Mouse (Mus musculus) cerebellum, postnatal 25 days (tissue): ENCODE results near the gene Tnf.

Source experiments
- DNase-seq, 2 experiments: peaks; one replicate each; pipeline ENCODE4 v3.0.0; 2021; ENCODE audit warnings: mixed read lengths in 2 of 2

The Tnf gene

DNA sequence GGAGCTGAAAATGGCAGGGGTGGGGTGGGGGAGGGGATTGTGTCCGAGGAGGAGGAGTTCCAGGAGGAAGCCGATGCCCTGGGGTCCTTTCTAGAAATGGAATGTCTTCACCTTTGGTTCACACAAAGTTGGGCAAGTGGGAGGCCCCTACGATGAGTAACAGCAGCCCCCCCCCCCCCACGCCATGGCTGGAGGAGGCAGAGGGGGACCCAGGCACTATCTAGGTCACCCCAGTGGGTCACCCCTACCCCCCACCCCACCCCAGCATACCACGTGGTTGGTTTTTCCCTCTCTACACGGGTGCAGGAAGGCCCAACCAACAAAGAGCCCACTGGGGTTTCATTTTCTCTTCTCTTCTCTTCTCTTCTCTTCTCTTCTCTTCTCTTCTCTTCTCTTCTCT is 4.7 kb downstream of the Tnf start:
- no peak for DNase-seq

GRCm38 (mm10) chr17:35196321-35196641 is 5.5 kb downstream of the Tnf start:
- peak in 1 of 2 experiments; percentile 17 for DNase-seq

- DNase-seq, result peak; percentile 68 to 77
Observed at GRCm38 (mm10) chr17:35195631-35196320, 6.0 kb downstream of the Tnf start.

DNA sequence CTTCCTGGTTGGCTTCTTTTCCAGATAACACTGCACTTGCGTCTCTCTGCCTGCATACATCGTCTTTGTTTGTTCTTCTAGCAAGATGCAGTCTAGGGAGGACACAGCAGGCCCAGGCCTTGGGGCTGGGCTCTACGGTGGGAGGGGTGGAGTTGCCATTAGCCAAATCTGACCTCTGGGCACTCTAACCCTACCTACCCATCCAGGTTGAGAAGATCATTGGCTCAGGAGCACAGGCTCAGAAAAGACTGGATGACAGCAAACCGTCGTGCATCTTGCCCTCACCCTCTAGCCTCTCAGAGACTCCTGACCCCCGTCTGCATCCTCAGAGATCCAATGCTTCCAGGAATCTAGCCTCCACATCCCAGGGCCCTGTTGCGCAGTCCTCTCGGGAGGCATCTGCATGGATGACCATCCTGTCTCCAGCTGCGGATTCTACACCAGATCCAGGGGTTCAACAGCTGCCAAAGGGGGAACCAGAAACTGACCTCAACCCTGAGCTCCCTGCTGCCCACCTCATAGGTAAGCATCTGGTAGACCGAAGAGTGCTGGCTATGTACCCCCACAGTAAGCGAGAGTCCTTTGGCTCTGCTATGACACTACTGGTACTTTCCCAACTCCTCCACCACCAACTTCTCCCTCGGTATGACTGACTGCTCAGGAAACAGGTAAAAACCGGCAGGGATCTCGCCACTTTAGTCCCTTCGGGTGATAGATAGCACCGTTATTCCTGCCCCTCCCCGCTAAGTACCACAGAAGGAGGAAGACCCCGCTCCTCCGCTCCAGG is 6.8 kb downstream of the Tnf start:
- no peak for DNase-seq

- no peak for DNase-seq
Observed at GRCm38 (mm10) chr17:35193881-35194843, 7.6 kb downstream of the Tnf start, which contains the start of gene Ltb. Ltb (plus strand) TSS chr17:35194439.

DNA sequence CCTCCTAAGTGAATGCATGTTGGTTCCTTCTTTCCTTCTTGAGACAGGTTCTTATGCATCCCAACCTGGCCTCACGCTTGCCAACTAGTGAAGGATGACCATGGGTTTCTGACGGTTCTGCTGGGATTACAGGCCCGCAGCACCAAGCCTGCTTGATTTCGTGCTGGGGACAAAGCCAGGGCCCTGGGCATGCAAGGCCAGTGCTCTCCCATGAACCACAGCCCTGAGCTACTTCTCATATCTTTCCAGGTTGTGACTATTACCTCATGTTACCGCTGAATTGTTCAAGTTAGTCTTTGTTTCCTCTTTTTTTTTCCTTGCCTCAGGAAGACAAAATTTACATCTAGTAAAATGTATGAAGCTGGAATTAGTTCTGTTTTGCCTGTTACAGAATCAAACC is 8.9 kb downstream of the Tnf start:
- DNase-seq, result no peak

DNA sequence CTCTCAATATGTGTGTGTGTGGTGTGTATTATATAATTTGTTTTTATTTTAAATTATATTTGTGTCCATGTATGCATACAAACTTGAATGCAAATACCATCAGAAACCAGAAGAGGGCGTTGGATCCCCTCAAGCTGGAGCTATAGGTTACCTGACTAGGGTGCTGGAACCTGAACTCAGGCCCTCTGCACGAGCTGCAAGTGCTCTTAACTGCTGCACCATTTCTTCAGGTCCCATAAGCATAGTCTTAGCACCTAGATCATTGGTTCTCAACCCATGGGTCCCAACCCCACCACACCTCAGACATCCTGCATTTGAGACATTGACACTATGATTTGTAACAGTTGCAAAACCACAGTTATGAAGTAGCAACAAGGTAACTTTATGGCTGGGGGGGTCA is 10.1 kb downstream of the Tnf start:
- no peak for DNase-seq

DNA sequence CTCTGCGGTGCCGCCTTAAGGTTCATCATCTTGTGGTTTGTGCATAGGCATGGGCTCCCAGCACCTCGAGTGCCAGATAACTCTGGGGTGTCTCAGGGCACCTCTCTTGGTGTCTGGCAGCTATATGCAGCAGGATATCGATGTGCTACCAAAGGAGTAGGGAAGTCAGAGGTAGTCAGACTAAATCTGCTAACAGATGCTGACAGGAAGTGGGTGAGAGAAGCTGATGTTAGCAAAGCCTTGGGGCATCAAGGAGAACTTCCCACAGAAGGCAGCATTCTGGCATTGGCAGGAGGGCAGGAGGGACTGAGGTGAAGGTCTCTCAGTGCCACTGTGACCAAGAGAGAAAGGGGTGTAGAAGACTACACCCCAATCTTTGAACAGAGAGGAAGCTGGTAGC is 11.7 kb downstream of the Tnf start:
- DNase-seq, result no peak

DNA sequence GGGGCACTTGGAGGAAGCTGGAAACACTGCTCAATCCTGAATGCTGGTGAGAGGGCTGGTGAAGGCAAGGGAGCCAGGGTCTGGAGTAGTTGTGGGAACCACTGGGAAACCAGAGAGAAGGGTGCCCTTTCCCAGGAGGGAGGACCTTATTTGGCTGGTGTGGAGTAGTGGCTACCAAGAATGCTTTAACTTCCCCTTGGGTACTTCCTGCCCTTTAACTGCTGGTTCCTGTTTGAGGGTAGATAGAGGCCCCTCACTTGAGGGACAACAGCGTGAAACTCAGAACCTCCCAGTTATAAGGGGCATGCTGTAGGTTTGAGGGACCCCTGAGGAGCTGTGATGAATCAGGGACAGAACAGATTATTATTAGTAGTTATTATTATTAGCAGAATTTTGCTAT is 12.6 kb downstream of the Tnf start:
- no peak for DNase-seq

DNA sequence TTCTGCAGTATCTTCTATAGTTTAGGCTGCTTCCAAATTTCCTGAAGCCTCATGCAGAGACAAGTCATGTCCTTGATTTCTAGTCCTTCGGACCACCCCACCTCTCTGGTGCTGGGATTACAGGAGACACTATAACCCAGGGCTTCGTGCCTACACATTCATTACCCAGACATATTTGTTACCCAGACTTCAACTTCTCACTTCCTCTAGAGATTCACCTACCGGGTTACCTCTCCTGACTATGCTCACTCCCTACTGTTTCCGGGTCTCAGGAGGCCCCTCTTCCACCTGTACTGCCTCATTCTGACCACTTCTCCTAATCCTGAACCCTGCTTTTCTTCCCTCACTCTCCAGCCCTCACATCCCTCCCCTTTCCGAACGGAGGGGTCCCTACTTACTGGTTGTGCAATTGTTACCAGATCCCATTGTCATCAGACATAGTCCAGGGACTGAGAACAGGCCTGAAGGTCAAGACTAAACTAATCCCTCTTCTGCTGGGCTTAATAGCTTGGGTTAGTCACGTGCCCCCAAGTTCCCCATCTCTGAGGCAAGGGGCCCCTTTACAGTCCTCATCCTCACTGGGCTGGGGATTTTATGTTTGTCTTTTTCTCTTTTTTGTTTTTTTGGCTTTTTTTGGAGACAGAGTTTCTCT is 13.7 kb downstream of the Tnf start, which contains the start of gene Lst1:
Gene Lst1, minus strand, starts transcription at position 481 of the 652 bp plus-strand sequence.
- no peak for DNase-seq

DNA sequence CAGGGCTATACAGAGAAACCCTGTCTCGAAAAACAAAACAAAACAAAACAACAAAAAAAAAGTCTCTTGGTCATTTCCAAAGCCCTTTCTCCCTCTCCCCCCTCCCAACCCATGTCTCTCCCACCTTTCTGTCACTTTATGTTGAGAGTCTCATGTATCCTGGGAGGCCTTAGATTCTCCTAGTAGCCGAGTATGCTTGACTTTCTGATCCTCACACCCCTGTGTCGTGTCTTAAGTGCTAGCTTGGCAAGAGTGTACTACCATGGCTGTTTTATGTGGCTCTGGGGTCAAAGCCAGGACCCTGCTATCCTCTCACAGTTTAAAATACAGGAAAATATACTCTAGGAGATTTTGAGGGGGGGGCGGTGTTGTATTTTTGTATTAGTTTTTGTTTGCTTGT is 14.5 kb downstream of the Tnf start:
- DNase-seq, result no peak

DNA sequence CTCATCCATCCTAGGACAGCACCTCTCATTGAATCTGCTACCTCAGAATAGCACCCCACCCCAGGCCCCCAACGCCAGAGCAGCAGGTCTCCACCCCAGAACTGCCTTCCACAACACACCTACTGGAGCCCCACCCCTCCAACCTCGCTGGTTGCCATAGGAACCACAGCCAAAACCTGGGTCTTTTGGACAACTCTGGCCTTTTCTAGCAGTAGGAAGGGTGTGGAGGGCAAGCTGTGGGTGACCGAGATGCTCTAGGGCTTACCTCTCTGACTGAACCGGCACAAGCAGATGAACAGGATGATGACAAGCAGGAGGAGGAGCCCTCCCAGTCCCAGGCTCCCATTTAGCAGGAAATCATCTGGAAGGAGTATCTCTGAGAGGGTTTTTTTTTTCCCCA is 15.1 kb downstream of the Tnf start:
- DNase-seq, result no peak

DNA sequence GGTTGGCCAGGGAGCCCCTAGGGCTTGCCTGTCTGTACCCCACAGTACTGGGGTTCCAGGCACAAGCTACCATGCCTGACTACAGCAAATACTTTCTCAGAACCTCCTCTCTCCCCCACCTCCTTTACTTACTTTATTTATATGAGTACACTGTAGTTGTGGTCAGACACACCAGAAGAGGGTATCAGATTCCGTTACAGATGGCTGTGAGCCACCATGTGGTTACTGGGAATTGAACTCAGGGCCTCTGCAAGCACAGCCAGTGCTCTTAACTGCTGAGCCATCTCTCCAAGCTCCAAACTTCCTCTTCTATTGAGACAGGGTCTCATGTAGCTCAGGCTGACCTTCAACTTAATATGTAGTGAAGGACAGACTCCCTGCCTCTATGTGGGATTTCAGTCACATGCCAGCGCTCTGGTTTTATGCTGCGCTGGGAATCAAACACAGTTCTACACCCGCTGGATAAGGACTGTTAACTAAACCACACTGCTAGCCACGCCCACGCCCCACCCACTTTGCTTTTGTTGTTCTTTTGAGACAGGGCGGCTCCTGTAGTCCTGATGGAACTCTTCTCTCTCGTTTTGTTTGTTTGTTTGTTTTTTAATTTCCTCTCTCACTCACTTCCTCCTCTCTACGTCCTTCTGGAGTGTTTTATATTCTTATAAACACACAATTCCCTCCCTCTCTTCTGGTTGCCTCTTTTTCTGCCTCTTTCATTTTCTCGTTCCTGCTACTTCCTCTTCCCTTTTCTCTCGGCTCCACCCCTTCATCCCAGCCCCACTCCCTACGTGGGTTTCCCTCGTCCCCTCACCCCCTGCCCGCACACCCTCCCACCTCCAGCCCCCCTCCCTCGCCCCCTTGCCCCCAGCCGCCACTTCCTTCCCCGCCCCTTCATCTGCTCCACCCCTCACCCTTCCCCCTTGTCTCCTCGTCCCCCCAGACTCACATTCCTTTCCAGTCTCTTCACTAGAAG is 15.9 kb downstream of the Tnf start:
- DNase-seq, result peak in 1 of 2 experiments; percentile 42

- no peak for DNase-seq
Observed at GRCm38 (mm10) chr17:35180093-35180492, 21.7 kb downstream of the Tnf start.

GRCm38 (mm10) chr17:35178528-35178927 is 23.3 kb downstream of the Tnf start:
- DNase-seq, result peak; percentile 37 to 66

DNA sequence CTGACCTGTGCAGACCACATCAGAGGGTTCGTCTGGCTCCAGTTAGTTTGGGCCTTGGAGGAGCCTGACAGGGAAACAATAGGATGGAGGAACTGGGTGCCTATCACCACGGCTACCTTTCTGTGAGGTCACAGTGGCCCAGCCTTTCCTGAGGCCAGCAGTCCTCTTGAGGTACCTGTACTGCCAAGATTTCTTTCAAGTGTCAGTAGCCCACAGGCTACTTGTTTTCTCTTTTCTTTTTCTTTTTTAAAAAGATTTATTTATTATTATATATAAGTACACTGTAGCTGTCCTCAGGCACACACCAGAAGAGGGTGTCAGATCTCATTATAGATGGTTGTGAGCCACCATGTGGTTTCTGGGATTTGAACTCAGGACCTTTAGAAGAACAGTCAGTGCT is 25.8 kb downstream of the Tnf start, which contains the start of gene Aif1:
Gene Aif1, minus strand, starts transcription at position 101 of the 400 bp plus-strand sequence.
- no peak for DNase-seq

GRCm38 (mm10) chr17:35175382-35175781 is 26.4 kb downstream of the Tnf start:
- DNase-seq, result no peak

DNA sequence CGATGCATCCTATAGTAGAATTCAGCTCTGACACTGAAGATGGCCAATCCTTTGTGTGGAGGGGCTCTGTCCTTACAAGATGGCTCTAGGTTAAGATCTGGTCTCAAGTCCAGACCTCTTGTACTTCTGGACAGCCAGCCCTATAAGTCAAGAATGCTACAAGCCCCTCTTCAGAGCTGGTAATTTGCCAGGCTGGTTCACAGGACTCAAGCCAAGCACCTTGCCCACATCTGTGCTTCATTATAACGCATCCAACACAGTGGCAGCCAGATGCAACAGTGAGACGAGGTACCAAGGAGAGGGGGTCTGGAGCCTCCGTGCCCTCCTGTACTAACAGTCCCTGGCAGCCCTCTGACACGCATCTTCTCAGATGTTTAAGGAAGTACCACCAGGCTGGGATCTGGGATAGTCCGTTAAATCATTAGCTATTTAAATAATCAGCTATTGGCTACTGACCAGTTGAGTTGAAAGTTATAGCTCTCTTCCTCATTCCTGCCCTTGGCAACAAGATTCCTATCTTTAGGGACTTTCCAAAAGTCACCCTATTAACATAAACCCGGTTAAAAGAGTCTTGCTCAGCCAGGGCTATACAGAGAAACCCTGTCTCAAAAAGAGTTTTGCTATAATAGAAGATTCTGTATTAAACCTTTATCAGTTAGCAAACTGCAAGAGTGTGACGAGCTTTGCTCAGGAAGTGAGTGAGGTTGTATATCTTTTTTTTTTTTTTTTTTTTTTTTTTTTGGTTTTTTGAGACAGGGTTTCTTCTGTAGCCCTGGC is 27.4 kb downstream of the Tnf start:
- DNase-seq, result no peak

GRCm38 (mm10) chr17:35173329-35173728 is 28.5 kb downstream of the Tnf start:
- no peak for DNase-seq

- no peak for DNase-seq
Observed at GRCm38 (mm10) chr17:35172445-35173234, 29.2 kb downstream of the Tnf start.
